Mouse (Mus musculus): ENCODE measurements at regions not wholly inside any gene's neighbourhood (a gene's known extent, or its start where the extent isn't known, plus 50 kb on each side); places are given as distances from the start of the nearest gene placed in this dataset.

DNA sequence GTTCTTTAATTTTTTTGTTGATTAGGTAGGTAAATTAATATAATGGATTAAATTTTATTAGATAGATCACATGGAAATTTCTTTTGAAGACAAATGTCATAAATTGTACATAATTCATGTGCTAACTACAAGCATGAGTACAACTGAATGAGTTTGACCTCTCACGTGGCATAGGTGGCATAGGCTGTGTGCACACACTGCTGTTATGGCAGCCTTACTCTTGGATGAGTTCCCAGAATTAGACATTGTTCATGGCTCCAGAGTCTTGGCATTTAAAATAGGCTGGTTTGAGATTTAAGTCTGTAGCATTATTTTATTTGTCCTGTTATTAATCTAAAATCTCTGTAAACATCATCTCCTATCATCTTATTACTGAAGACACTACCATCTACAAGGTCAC is 115.2 kb upstream of the Fsip2 start:
- DNase-seq (ENCODE audit: low read depth, low spot score): no peak

DNA sequence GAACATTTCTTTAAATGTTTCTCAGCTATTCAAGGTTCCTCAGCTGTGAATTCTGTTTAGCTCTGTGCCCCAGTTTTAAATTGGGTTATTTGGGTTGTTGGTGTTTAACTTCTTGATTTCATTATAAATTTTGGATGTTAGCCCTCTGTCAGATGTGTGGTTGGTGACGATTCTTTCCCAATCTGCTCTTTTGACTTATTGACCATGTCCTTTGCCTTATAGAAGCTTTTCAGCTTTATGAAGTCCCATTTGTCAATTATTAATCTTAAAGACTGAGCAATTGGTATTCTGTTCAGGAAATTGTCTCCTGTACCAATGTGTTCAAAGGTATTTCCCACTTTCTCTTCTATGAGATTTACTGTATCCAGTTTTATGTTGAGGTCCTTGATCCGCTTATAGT is 103.6 kb upstream of the Fsip2 start:
- no peak for DNase-seq (ENCODE audit: low read depth, low spot score)

DNA sequence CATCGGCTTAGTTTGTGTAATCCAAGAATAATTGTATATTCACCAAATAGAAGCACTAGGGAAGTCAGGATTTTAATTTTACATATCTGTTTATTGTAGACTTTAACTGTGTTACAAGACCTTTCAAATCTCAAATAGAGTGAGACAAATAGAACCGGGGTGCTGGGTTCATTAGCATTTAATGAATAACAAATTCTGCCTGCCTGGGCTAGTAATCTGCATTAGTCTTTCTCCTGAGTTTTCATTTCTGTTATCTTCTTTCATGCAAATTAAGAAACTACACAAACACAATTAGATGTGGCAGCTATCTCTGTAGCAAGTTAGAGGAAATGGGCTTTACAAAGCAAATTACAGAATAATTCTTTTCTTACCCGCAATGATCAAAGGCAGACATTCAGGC is 96.2 kb upstream of the Fsip2 start:
- no peak for DNase-seq (ENCODE audit: low read depth, low spot score)

DNA sequence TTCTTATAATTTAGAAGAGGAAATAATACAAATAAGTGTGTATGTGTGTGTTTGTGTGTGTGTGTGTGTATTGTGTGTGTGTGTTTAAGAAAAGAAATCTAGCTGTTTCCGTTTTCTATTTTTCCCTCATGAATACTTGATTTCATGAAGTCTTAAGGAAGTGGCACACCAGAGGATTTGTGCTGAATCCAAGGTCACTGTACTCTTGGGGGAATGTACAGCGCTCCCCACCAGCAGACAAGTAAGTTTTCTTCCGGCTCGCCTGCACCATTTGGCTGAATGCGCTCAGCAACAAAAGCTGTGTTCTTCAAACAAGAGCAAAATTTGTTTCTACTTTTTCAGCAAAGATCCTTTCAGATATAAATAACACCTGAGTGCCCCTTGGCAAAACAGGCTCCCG is 95.7 kb upstream of the Fsip2 start:
- peak; percentile 36 for DNase-seq (ENCODE audit: low read depth, low spot score)

All from R1 (cell line).